Mouse (Mus musculus) thymus, adult 2 months (tissue): ENCODE measurements around the gene Il1rap.

Experiments used
- CTCF ChIP-seq: fragments of 200-500 bp; IDR thresholded peaks from 2 replicates; pipeline ENCODE4 v1.5.1; 2012; ENCODE audit warnings: mild to moderate bottlenecking, control low read depth, low read length, moderate library complexity, borderline replicate concordance; ENCODE audit not compliant: control insufficient read depth, poor library complexity, insufficient read depth; ENCODE audit errors: extremely low read depth
- POLR2A ChIP-seq: fragments of 200-500 bp; IDR thresholded peaks from 2 replicates; pipeline ENCODE4 v1.6.1; 2012; ENCODE audit warnings: mild to moderate bottlenecking, low read length, control low read depth, moderate library complexity; ENCODE audit not compliant: control insufficient read depth, poor library complexity, insufficient read depth; ENCODE audit errors: extremely low read depth

DNA sequence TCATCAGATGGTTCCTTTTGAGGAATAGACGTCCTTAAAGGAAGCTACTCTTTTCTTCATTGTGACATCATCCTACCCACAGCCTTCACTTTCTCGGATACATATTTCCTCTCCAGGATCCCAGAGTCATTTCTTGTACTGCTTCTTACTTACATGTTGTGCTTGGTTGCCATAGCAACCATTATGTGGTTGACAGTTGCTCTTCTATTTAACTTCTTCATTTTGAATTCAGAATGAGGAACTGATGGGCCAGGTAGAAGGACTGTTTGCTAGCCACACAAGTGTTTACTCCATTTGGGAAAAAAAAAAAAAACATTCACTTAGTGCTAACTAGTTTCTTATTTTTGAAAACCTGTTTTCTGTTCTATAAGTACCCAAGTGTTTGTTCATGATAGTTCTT is 108.3 kb downstream of the Il1rap start:
- TF ChIP-seq CTCF (no peak), POLR2A (no peak)
